Mouse (Mus musculus) left cerebral cortex, postnatal 25 days (tissue): ENCODE data around the gene D930020B18Rik. TPM values are rescaled to one million over a fixed set of nuclear protein-coding genes. Genes with fewer than 3 reads are reported as not detected.

Experiments used
- DNase-seq, 2 experiments: peaks; one replicate each; pipeline ENCODE4 v3.0.0; 2022; ENCODE audit warnings: low spot score in 2 of 2, mixed read lengths in 1 of 2
- intact Hi-C: fragments of 180-260 bp; cut with DNase I; formaldehyde crosslinking; loops from one replicate; pipeline ENCODE4 v1.15.1; 2025
- total RNA-seq, 2 experiments: library from RNA; stranded (reverse); gene quantifications; 2 replicates each; pipeline ENCODE4 v1.2.3; 2021

D930020B18Rik gene
- total RNA-seq, 2 experiments from 2014 or later: 0.11 to 0.32 TPM

- no peak for DNase-seq
Observed at GRCm38 (mm10) chr10:121634159-121634558, 7.2 kb upstream of the D930020B18Rik start.

GRCm38 (mm10) chr10:121636276-121636675 is 5.1 kb upstream of the D930020B18Rik start:
- no peak for DNase-seq
- intact Hi-C loops: no loop called here

More at GRCm38 (mm10) chr10:121634159-121634558, 7.2 kb upstream of the D930020B18Rik start:
- intact Hi-C loops: no loop called here

GRCm38 (mm10) chr10:121639573-121639972 is 1.8 kb upstream of the D930020B18Rik start:
- no peak for DNase-seq
- intact Hi-C loops: no loop called here

GRCm38 (mm10) chr10:121640150-121640930 is 1.0 kb upstream of the D930020B18Rik start:
- intact Hi-C loops: loop anchor here (1.0 to 5.0 kb wide), 2 partner anchors 47 to 412 kb away; no protein-coding TSS in a partner anchor
- peak; percentile 33 for DNase-seq

GRCm38 (mm10) chr10:121640944-121641271 is 480 bp upstream of the D930020B18Rik start:
- no peak for DNase-seq
- intact Hi-C loops: loop anchor here (1.0 to 5.0 kb wide), 2 partner anchors 46 to 411 kb away; no protein-coding TSS in a partner anchor

- intact Hi-C loops: loop anchor here (5.0 kb wide), 1 partner anchor 45 kb away; no protein-coding TSS in a partner anchor
- no peak for DNase-seq
Observed at GRCm38 (mm10) chr10:121642054-121642947, 913 bp downstream of the D930020B18Rik start.

GRCm38 (mm10) chr10:121646294-121646693 is 4.9 kb downstream of the D930020B18Rik start:
- intact Hi-C loops: no loop called here
- DNase-seq: no peak

- DNase-seq: peak; percentile 8 to 85
- intact Hi-C loops: no loop called here
Observed at GRCm38 (mm10) chr10:121653079-121653478, 11.7 kb downstream of the D930020B18Rik start.

GRCm38 (mm10) chr10:121655907-121656306 is 14.5 kb downstream of the D930020B18Rik start:
- intact Hi-C loops: no loop called here
- no peak for DNase-seq

- intact Hi-C loops: no loop called here
- no peak for DNase-seq
Observed at GRCm38 (mm10) chr10:121662711-121663110, 21.3 kb downstream of the D930020B18Rik start.

GRCm38 (mm10) chr10:121663599-121663998 is 22.2 kb downstream of the D930020B18Rik start:
- DNase-seq: no peak
- intact Hi-C loops: no loop called here

- intact Hi-C loops: no loop called here
- no peak for DNase-seq
Observed at GRCm38 (mm10) chr10:121665631-121666145, 24.3 kb downstream of the D930020B18Rik start.

- intact Hi-C loops: no loop called here
- DNase-seq: peak in 1 of 2 experiments; percentile 46
Observed at GRCm38 (mm10) chr10:121669103-121669502, 27.7 kb downstream of the D930020B18Rik start.

GRCm38 (mm10) chr10:121677019-121677418 is 35.6 kb downstream of the D930020B18Rik start:
- intact Hi-C loops: no loop called here
- no peak for DNase-seq

- no peak for DNase-seq
- intact Hi-C loops: no loop called here
Observed at GRCm38 (mm10) chr10:121680902-121681301, 39.5 kb downstream of the D930020B18Rik start.

- no peak for DNase-seq
- intact Hi-C loops: no loop called here
Observed at GRCm38 (mm10) chr10:121682539-121682938, 41.2 kb downstream of the D930020B18Rik start.

- DNase-seq: no peak
- intact Hi-C loops: loop anchor here (5.0 kb wide), 2 partner anchors 44 to 366 kb away; partner anchors contain the start of gene D930020B18Rik
Observed at GRCm38 (mm10) chr10:121686153-121686660, 44.8 kb downstream of the D930020B18Rik start.

GRCm38 (mm10) chr10:121687511-121687910 is 46.1 kb downstream of the D930020B18Rik start:
- intact Hi-C loops: loop anchor here (5.0 kb wide), 2 partner anchors 45 to 365 kb away; partner anchors contain the start of gene D930020B18Rik

GRCm38 (mm10) chr10:121689591-121690314 is 48.4 kb downstream of the D930020B18Rik start:
- peak; percentile 62 to 82 for DNase-seq
- intact Hi-C loops: loop anchor here (5.0 kb wide), 2 partner anchors 47 to 363 kb away; partner anchors contain the start of gene D930020B18Rik

More at GRCm38 (mm10) chr10:121687511-121687910, 46.1 kb downstream of the D930020B18Rik start:
- no peak for DNase-seq
